Mouse (Mus musculus): ENCODE results near the gene Olfr73. TPM values are rescaled to one million over a fixed set of nuclear protein-coding genes. Genes with fewer than 3 reads are reported as not detected.
"Not testable (repeated sequence)": the region's sequence is repeated elsewhere in the genome, so short reads cannot be mapped to it uniquely, and the experiment has no call there.

Olfr73 gene
- polyA plus RNA-seq (2014; fragmentation: Nextera tagmentation; extraction: Ambion mirVana): 0.09 TPM in 1 of 2 replicates, not detected in the other

DNA sequence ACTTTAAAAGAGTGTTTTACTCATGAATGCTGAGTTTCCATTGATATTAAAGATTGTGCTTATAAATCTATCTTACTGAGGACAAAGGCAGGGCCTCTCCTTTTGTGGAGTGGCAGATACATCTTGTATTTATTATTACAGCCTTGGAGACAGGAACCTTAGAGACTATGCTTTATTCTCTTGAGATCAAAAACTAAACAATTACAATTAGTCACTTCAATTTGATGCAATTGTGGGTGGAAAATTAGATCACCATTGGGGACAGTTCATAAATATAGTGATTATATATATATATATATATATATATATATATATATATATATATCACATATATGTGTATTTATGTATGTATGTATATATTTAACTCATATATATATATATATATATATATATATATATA lies at the start of gene Olfr73:
Gene Olfr73 (minus strand): TSS at position 101 of the 400 bp plus-strand sequence.
- H3K4me2 ChIP-seq (ENCODE audit: low read depth, severe bottlenecking): no peak within 1 kb of the TSS
- H3K27me3 ChIP-seq (ENCODE audit: control insufficient read depth, insufficient read depth, low read length): no peaks in the 10 kb centered on the region
- ATAC-seq (ENCODE audit: insufficient number of reproducible peaks, low FRiP score, low TSS enrichment, low read depth) (no peak), DNase-seq (ENCODE audit: low spot score) (no peak)
- no peak within 1 kb of the TSS for H3K4me3 ChIP-seq (ENCODE audit: low read depth, low read length)
- H3K4me1 ChIP-seq (ENCODE audit: control insufficient read depth, insufficient read depth, low read length): no peaks in the 10 kb centered on the region
- no peak within 1 kb of the TSS for H3K27ac ChIP-seq (replicated peaks; ENCODE audit: low read depth, low read length)
- no peak within 1 kb of the TSS for H3K9ac ChIP-seq (ENCODE audit: low read length)
- H3K9me3 ChIP-seq (ENCODE audit: control insufficient read depth, low read length): no peaks in the 10 kb centered on the region
- H3K36me3 ChIP-seq (ENCODE audit: control insufficient read depth, insufficient read depth, low read length): no peaks in the 10 kb centered on the region

DNA sequence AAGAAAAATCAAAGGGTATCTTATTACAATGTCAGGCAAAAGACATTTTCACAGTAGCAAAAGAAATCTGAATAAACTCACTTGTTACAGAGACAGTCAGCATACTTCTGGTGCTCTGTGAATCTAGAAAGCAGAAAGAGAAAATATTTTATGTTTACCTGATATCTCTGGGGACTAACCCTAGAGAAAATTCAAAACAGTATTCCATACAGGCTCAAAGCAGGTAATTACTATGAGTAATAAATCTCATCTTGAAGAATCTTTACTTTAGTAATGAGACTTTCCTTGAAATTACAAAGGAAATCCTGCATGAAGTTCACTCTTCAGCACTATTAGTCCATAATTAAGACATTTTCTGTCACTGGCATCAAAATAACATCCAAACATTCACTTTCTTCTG lies 34.2 kb upstream of the Olfr73 start, which contains the start of gene Olfr1163:
Gene Olfr1163 (minus strand): TSS at position 101 of the 400 bp plus-strand sequence.
- Histone ChIP-seq H3K36me3 (ENCODE audit: control insufficient read depth, insufficient read depth, low read length) (no peaks in the 10 kb centered on the region), H3K9ac (ENCODE audit: low read length) (no peak within 1 kb of the TSS), H3K4me3 (ENCODE audit: low read depth, low read length) (no peak within 1 kb of the TSS), H3K4me1 (ENCODE audit: control insufficient read depth, insufficient read depth, low read length) (no peaks in the 10 kb centered on the region), H3K4me2 (ENCODE audit: low read depth, severe bottlenecking) (no peak within 1 kb of the TSS), H3K27me3 (ENCODE audit: control insufficient read depth, insufficient read depth, low read length) (no peaks in the 10 kb centered on the region), H3K9me3 (ENCODE audit: control insufficient read depth, low read length) (no peaks in the 10 kb centered on the region), H3K27ac (replicated peaks; ENCODE audit: low read depth, low read length) (no peak within 1 kb of the TSS)
- no peak for DNase-seq (ENCODE audit: low spot score)
- ATAC-seq (ENCODE audit: insufficient number of reproducible peaks, low FRiP score, low TSS enrichment, low read depth): no peak

DNA sequence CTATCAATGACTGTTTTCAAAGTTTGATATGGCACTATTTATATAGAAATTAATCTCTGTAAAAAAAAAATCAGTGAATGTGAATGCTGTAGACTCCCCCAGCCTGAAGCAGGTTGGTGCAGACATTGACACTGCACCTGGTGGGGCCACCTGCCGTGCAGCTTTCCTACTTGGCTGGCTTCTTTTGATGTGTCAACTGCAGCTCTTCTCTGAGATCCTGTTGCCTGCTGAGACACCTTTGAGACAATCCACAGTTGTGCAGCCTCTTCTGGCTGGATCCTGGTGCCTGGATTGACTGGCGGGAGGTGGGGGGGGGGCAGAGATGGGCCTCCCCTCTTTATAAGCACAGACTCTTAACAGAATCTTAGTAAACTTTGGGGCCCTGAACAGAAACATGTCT lies 26.1 kb upstream of the Olfr73 start:
- H3K27me3 ChIP-seq (ENCODE audit: control insufficient read depth, insufficient read depth, low read length): no peaks in the 10 kb centered on the region
- no peaks in the 10 kb centered on the region for H3K9me3 ChIP-seq (ENCODE audit: control insufficient read depth, low read length)
- H3K4me3 ChIP-seq (ENCODE audit: low read depth, low read length): no peak overlapping the region
- H3K4me1 ChIP-seq (ENCODE audit: control insufficient read depth, insufficient read depth, low read length): no peaks in the 10 kb centered on the region
- no peak overlapping the region for H3K27ac ChIP-seq (replicated peaks; ENCODE audit: low read depth, low read length)
- H3K9ac ChIP-seq (ENCODE audit: low read length): no peak overlapping the region
- no peak for DNase-seq (ENCODE audit: low spot score)
- 82% methylated on average over 2 of the region's 2 CpGs for WGBS
- ATAC-seq (ENCODE audit: insufficient number of reproducible peaks, low FRiP score, low TSS enrichment, low read depth): no peak
- no peak overlapping the region for H3K4me2 ChIP-seq (ENCODE audit: low read depth, severe bottlenecking)
- no peaks in the 10 kb centered on the region for H3K36me3 ChIP-seq (ENCODE audit: control insufficient read depth, insufficient read depth, low read length)

DNA sequence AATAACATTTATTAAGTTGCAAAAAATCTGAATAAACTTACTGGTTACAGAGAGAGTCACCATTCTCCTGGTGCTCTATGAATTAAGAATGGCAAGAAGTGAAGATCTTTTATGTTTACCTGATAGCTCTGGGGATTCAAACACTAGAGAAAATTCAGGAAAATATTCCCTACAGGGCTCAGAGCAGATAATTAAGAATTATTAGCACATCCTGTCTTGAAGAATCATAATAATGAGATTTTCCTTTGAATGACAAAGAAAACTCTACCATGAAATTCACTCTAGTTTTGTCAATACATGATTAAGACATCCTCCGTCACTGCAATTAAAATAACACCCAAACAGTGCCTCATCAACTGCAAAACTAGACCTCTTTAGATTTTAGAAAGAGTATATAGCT lies 13.5 kb upstream of the Olfr73 start, which contains the start of gene Olfr1162:
Gene Olfr1162 (minus strand): TSS at position 101 of the 400 bp plus-strand sequence.
- 86% methylated on average over 1 of the region's 1 CpGs for WGBS
- Histone ChIP-seq H3K4me1 (ENCODE audit: control insufficient read depth, insufficient read depth, low read length) (no peaks in the 10 kb centered on the region), H3K27ac (replicated peaks; ENCODE audit: low read depth, low read length) (no peak within 1 kb of the TSS), H3K9me3 (ENCODE audit: control insufficient read depth, low read length) (no peaks in the 10 kb centered on the region), H3K4me2 (ENCODE audit: low read depth, severe bottlenecking) (no peak within 1 kb of the TSS), H3K36me3 (ENCODE audit: control insufficient read depth, insufficient read depth, low read length) (no peaks in the 10 kb centered on the region), H3K27me3 (ENCODE audit: control insufficient read depth, insufficient read depth, low read length) (no peaks in the 10 kb centered on the region), H3K9ac (ENCODE audit: low read length) (no peak within 1 kb of the TSS), H3K4me3 (ENCODE audit: low read depth, low read length) (no peak within 1 kb of the TSS)
- DNase-seq (ENCODE audit: low spot score) (no peak), ATAC-seq (ENCODE audit: insufficient number of reproducible peaks, low FRiP score, low TSS enrichment, low read depth) (no peak)

DNA sequence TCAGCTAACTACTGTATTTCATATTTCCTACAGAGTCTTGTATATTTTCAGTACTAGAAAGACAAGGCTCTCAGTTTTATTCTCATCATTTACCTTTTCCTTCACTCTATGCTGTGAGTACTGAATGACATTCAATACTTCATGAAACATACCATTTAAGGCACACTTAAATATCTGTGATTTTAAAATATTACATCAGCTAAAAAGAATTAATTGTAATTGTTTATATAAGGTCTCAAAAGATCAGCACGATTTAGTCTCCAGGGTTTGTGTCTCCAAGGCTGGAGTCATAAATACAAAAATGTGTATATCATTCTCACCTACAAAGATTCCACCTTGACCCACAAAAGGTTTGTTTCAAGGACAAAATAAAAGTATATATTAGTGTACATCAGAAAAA lies 15.0 kb downstream of the Olfr73 start, which contains the start of gene Olfr1161:
Gene Olfr1161 (plus strand): TSS at position 301 of the 400 bp plus-strand sequence.
- H3K9me3 ChIP-seq (ENCODE audit: control insufficient read depth, low read length); ATAC-seq (ENCODE audit: insufficient number of reproducible peaks, low FRiP score, low TSS enrichment, low read depth); H3K4me3 ChIP-seq (ENCODE audit: low read depth, low read length); H3K4me2 ChIP-seq (ENCODE audit: low read depth, severe bottlenecking); H3K27ac ChIP-seq (replicated peaks; ENCODE audit: low read depth, low read length); H3K27me3 ChIP-seq (ENCODE audit: control insufficient read depth, insufficient read depth, low read length); H3K4me1 ChIP-seq (ENCODE audit: control insufficient read depth, insufficient read depth, low read length); H3K36me3 ChIP-seq (ENCODE audit: control insufficient read depth, insufficient read depth, low read length); H3K9ac ChIP-seq (ENCODE audit: low read length); DNase-seq (ENCODE audit: low spot score): not testable (repeated sequence)
- WGBS: 85% methylated on average over 1 of the region's 1 CpGs

DNA sequence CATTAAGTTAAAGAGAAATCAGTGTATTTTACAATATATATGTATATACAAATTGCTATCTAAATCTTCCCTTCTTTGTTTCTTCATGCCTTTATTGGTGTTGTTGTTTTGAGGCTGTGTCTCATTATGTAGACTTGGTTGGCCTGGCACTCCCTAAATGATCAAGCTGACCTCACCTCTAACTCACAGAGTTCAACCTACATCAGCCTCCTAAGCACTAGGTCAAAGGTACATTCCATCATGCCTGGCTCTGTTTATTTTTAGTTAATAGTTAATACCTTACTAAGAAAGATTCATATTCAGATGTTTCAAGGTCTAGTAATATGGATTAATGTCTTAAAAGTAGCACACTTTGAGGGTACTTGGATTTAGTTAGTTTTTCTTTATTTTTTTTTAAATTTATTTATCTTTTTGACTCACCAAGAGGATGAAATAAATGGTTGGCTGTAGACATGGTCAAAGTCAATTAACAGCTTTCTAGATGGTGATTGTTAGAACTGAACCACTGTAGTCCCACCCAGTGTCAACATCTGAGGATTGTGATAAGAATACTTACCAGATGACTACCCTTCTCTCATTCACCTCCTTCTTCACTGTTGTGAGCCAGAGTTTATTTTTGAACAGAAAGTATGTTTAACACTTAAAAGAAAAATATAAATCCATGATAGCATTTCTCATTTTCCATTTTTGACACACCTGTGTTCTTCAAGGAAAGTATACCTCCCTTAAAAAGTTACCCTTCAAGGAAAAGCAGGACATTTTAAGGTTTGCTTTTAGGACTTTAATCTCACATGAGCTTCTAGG lies 29.8 kb downstream of the Olfr73 start, which contains the start of gene Olfr1160:
Gene Olfr1160 (minus strand): TSS at position 754 of the 804 bp plus-strand sequence.
- H3K4me3 ChIP-seq (ENCODE audit: low read depth, low read length): no peak within 1 kb of the TSS
- no peak within 1 kb of the TSS for H3K4me2 ChIP-seq (ENCODE audit: low read depth, severe bottlenecking)
- no peaks in the 10 kb centered on the region for H3K36me3 ChIP-seq (ENCODE audit: control insufficient read depth, insufficient read depth, low read length)
- H3K27ac ChIP-seq (replicated peaks; ENCODE audit: low read depth, low read length): no peak within 1 kb of the TSS
- H3K4me1 ChIP-seq (ENCODE audit: control insufficient read depth, insufficient read depth, low read length): no peaks in the 10 kb centered on the region
- H3K9me3 ChIP-seq (ENCODE audit: control insufficient read depth, low read length): no peaks in the 10 kb centered on the region
- no peak for ATAC-seq (ENCODE audit: insufficient number of reproducible peaks, low FRiP score, low TSS enrichment, low read depth)
- H3K9ac ChIP-seq (ENCODE audit: low read length): no peak within 1 kb of the TSS
- no peaks in the 10 kb centered on the region for H3K27me3 ChIP-seq (ENCODE audit: control insufficient read depth, insufficient read depth, low read length)
- no peak for DNase-seq (ENCODE audit: low spot score)

DNA sequence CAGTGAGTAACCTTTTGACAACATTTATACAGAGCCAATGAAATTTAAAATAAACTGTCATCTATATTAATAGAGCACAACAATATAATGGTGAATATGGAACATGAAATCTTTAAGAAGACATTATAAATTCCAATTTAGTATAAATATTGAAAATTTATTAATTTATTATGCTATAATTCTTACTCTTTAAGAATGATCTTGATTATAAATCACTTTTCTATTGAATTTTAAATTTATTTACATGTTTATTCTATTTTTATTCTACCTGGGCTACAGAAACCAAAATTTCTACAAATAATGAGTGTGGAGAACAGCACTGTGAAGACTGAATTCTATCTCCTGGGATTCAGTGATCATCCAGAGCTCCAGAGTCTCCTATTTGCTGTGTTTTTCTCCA lies 47.7 kb downstream of the Olfr73 start, which contains the start of gene Olfr1158:
Gene Olfr1158 (plus strand): TSS at position 301 of the 400 bp plus-strand sequence.
- no peaks in the 10 kb centered on the region for H3K4me1 ChIP-seq (ENCODE audit: control insufficient read depth, insufficient read depth, low read length)
- no peak within 1 kb of the TSS for H3K4me2 ChIP-seq (ENCODE audit: low read depth, severe bottlenecking)
- no peak for DNase-seq (ENCODE audit: low spot score)
- ATAC-seq (ENCODE audit: insufficient number of reproducible peaks, low FRiP score, low TSS enrichment, low read depth): no peak
- H3K9me3 ChIP-seq (ENCODE audit: control insufficient read depth, low read length): no peaks in the 10 kb centered on the region
- H3K36me3 ChIP-seq (ENCODE audit: control insufficient read depth, insufficient read depth, low read length): no peaks in the 10 kb centered on the region
- no peak within 1 kb of the TSS for H3K9ac ChIP-seq (ENCODE audit: low read length)
- no peaks in the 10 kb centered on the region for H3K27me3 ChIP-seq (ENCODE audit: control insufficient read depth, insufficient read depth, low read length)
- H3K4me3 ChIP-seq (ENCODE audit: low read depth, low read length): no peak within 1 kb of the TSS
- no peak within 1 kb of the TSS for H3K27ac ChIP-seq (replicated peaks; ENCODE audit: low read depth, low read length)

Measured in limb, embryonic 11.5 days (tissue).